Mouse (Mus musculus) mesoderm, embryonic 11.5 days (tissue): ENCODE measurements at regions not wholly inside any gene's neighbourhood (a gene's known extent, or its start where the extent isn't known, plus 50 kb on each side); places are given as distances from the start of the nearest gene placed in this dataset.
A peak's percentile ranks its signal among the peaks of the same experiment; 100 is the strongest.

Experiments used
- DNase-seq: peaks from one replicate; pipeline ENCODE4 v3.0.0-alpha.2; 2012; ENCODE audit warnings: low read depth, low spot score

DNA sequence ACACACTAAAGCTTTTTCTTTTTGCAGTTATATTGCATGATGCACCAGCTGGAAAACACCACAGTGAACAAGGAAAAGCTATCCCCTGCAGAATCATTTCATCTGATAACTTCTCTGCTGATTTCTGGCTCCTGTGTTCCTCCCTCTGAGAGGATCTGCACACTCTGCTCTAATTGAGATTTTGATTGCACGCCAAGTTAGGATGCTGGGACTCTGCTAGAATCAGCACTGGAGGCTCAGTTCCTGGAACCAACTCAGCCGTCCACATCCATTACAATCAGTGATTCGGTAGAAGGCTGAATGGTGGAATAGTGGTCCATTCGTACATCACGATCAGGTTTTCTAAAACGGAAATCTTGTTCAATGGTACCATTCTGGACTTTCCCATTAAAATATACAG, 434.1 kb downstream of the Tox3 start:
- no peak for DNase-seq

DNA sequence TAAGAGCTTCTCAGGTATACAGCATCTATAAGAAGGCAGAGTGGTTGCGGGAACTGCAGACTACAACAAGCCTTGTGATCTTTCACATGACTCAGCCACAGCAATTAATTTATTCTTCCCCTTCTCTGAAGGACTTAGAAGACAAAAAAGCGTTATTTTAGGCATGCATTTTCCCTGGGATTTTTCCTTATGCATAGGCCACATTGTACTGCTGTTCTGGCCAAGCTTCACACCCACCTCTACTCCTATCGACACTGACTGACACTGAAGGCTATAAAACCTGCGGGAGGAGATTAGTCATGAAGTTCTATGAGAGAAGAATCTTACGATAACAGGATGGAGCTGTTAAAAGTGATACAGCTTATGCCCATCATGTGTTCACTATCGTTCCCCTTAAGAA, 441.9 kb downstream of the Tox3 start:
- no peak for DNase-seq

- no peak for DNase-seq
Measured at GRCm38 (mm10) chr8:89905588-89905987, 442.6 kb downstream of the Tox3 start.

DNA sequence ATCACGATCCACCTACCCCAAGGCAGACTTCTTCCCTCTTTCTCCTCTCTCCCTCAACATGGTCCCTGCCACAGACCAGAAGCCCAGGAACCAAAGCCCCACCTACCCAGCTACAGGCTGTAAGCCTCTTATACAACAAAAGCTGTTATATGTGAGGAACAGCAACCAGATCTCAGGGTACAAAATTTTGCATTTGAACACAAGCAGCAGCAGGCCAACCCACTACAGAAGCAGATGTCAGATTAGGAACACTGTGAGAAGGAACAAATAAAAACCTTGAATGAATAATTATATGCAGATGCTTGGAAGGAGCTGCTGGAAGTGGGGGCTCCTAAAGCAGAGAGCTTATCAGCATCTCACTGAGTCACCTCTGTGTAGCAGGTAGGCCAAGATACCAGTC, 444.8 kb downstream of the Tox3 start:
- DNase-seq = no peak

GRCm38 (mm10) chr8:89872768-89873167, 475.4 kb downstream of the Tox3 start:
- no peak for DNase-seq

- no peak for DNase-seq
Measured at GRCm38 (mm10) chr8:89871966-89872365, 476.2 kb downstream of the Tox3 start.

- no peak for DNase-seq
Measured at GRCm38 (mm10) chr8:89859813-89860212, 488.3 kb downstream of the Tox3 start.

DNA sequence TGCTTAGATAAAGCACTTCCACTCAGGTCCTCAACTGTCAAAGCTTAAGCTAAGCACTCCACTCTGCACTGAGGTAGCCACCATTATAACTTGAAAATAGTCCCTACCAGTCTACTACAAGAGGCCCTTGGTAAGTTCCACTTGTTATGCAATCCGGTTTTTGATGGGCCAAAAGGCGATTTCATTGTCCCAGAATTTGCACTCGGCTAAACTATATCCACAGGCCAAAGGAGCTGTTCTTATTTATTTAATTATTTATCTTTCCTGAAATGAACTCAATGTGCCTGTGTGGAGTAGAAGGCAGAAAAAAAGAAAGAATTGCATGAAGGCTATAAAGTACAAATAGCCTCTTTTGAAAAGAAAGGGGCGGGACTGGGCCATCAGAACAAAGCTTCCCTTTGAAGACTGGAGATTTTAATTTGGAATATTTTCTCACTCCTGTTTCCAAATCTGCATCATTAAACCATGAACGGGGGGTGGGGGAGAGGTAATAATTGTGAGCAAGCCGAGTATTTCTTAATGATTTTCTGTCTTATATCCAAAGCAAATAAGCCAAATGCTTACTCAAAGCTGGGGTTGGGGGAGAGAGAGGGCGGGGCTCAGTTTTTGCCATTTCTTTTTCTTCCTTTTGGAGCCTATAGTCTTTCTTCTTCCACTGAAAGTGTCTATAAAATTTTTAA, 489.3 kb downstream of the Tox3 start:
- no peak for DNase-seq

- DNase-seq = no peak
Measured at GRCm38 (mm10) chr8:89855556-89855955, 492.6 kb downstream of the Tox3 start.

GRCm38 (mm10) chr8:89850209-89850796, 497.8 kb downstream of the Tox3 start:
- DNase-seq = peak; percentile 73

- DNase-seq = peak; percentile 57
Measured at GRCm38 (mm10) chr8:89849416-89850208, 498.5 kb downstream of the Tox3 start.

GRCm38 (mm10) chr8:89838494-89838893, 509.6 kb downstream of the Tox3 start:
- DNase-seq = no peak

DNA sequence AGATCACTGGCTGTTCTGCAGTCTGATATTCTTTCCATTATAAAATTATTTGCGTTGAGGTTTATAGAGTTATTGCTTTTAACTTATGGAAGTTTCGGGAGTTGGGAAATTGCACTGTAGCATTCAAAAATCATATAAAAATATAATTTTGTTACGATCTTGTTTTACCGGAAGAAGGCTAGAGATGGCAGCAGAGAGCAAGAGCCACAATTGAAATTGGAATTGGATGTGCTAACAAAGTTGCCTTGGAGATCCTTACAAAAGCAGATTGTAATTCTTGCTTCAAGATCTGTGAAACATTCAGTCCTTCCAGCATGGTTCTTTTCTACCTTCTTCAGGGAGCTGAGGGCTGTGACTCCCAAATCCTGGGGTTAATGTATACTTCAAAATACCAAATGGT, 514.4 kb downstream of the Tox3 start:
- DNase-seq = no peak

- DNase-seq = no peak
Measured at GRCm38 (mm10) chr8:89824586-89824985, 523.6 kb downstream of the Tox3 start.

GRCm38 (mm10) chr8:89823631-89824030, 524.5 kb downstream of the Tox3 start:
- DNase-seq = peak; percentile 49

DNA sequence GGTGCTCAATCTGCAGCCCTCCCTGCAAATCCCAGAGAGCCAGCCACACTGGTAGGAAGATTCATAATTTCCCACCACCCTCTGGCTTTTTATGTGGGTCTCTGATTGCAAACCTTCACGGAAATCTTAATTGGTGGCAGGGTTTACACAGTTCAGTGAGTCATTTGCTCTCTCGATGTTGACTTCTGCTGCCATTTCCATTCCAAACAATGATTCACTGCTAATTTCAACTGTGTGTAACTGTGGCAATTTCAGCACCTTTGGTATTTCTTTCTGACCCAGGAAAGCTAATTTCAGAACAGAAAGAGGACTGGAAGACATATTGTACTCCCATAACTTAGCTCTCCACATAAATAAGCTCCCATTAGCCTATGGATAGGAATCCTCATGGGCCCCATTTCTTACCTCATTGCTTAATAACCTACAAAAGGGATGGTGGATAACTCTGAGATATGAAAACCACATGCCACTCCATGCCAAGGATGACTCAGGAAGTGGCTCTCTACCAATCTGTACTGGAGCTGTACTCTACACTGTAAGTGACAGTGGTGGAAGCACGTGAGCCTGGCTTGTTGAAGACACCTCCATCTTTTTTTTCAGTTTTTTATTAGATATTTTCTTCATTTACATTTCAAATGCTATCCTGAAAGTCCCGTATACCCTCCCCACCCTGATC, 536.0 kb downstream of the Tox3 start:
- DNase-seq = no peak

DNA sequence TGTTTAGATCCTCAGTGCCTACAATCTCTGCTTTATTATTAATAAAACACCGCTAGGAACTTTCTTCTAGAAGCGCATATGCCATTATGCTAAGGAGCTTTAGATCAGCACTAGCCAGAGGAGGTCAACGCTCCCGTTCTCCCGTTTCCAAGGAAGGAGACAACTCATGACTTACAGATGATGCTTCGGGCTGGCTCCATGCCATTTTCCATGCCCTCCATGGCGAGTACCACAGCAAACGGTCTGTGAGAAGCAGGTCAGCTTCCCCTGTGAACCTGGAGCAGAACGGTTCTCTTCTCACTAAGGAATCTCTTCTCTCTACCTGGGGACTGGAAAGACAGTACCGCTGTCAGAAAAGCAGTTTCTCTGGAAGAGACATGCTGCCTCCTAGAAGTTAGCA, 559.8 kb downstream of the Tox3 start:
- no peak for DNase-seq

DNA sequence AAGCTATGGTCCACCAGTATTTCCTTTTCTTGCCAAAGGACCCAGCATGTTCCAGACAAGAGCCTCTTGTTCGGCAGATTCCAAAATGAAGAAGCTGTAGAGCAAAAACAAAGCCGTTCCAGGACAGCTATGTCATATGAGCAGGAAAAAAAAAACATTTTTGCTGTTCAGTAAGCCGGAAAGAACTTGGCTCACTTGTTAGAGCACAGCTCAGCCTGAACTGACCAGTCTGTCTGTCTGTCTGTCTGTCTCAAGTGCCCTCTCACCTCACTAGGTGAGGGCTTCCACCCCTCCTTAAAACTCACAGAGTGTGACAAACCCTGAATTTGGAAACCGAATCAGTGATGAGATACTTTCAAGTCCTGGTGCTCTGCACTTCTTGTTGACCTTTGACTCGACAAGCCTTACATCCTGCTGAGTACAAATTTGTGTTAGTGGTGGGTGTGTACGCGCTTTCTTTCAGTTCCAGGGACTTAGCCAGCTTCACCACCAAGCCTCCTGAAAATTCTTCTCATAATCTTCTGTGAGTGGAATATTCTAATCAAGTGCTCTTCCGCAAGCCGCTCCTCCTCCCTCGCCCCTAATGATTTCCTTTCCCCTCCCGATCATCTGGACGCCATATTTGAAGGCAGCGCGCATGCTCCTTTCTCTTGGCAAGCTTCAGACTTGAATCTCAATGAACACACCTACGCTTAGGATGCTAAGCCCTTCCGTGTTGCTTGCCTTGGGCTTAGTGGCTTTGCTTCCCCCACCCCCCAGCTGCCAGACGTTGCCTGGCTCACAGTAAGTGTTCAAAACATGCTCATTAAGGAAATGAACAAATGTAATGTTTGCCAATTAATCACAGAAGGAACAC, 560.9 kb downstream of the Tox3 start:
- DNase-seq = no peak

- peak; percentile 79 for DNase-seq
Measured at GRCm38 (mm10) chr8:89785011-89785410, 563.1 kb downstream of the Tox3 start.

GRCm38 (mm10) chr8:89783311-89783710, 564.8 kb downstream of the Tox3 start:
- DNase-seq = no peak

DNA sequence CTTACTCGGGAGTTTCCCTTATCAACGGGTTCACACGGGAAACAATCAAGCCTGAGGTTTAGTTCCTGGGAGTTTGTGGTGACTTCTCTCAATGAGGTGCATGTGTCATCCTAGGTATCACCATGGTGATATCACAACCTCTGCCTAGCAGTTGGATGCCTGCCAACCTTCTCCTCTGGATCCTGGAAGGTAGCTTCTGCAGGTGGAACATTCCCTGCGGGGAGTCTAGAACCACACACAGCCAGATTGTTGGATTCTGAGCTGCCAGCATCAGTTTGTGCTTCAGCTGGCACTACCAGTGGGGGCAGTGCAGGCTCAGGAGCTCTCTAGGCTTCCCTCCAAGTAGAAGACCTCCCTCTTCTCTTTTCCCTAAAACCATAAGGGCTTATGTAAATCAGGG, 581.8 kb downstream of the Tox3 start:
- DNase-seq = no peak
